Mouse (Mus musculus) lung, postnatal 25 days (tissue): ENCODE data around the gene Dnaic2.

Experiments
- DNase-seq: peaks from one replicate; pipeline ENCODE4 v3.0.0; 2022; ENCODE audit warnings: low spot score

The Dnaic2 gene

GRCm38 (mm10) chr11:114798624-114799023 is 71.4 kb downstream of the Dnaic2 start, which contains the start of gene Gpr142:
Gene Gpr142 (plus strand): TSS chr11:114798924.
- DNase-seq: no peak

- DNase-seq: no peak
Observed at GRCm38 (mm10) chr11:114801906-114802305, 74.7 kb downstream of the Dnaic2 start.

GRCm38 (mm10) chr11:114802540-114803267 is 75.5 kb downstream of the Dnaic2 start:
- no peak for DNase-seq

- DNase-seq: no peak
Observed at GRCm38 (mm10) chr11:114803990-114804389, 76.8 kb downstream of the Dnaic2 start.

- no peak for DNase-seq
Observed at GRCm38 (mm10) chr11:114807025-114807424, 79.8 kb downstream of the Dnaic2 start.
